Mouse (Mus musculus) hindbrain, embryonic 11.5 days (tissue): Measurements from ENCODE around the gene Hist2h3c1. TPM values are rescaled to one million over a fixed set of nuclear protein-coding genes. Genes with fewer than 3 reads are reported as not detected.

Experiments used
- ATAC-seq: fragments of 200-750 bp; cut with Nextera tagmentation; 2 replicates; pipeline ENCODE4 v1.8.0; 2017; ENCODE audit warnings: mild to moderate bottlenecking, moderate TSS enrichment, moderate library complexity; ENCODE audit not compliant: low FRiP score
- DNase-seq: peaks from one replicate; pipeline ENCODE4 v3.0.0-alpha.2; 2015; ENCODE audit warnings: low spot score
- H3K27ac ChIP-seq: fragments of 300-500 bp; sonication (generic); 2 replicates; pipeline ENCODE4 v1.5.1; 2014; ENCODE audit warnings: mild to moderate bottlenecking, low read depth, low read length
- H3K27me3 ChIP-seq: fragments of 300-500 bp; sonication (generic); 2 replicates; pipeline ENCODE4 v1.6.1; 2014; ENCODE audit warnings: mild to moderate bottlenecking, low read length, moderate library complexity, mixed read lengths; ENCODE audit not compliant: control insufficient read depth, insufficient read depth
- H3K36me3 ChIP-seq: fragments of 300-500 bp; sonication (generic); 2 replicates; pipeline ENCODE4 v1.6.1; 2014; ENCODE audit warnings: mild to moderate bottlenecking, low read length, moderate library complexity, mixed read lengths; ENCODE audit not compliant: control insufficient read depth, insufficient read depth
- H3K4me1 ChIP-seq: fragments of 300-500 bp; sonication (generic); replicated peaks from 2 replicates; pipeline ENCODE4 v1.6.1; 2014; ENCODE audit warnings: low read length, mixed read lengths; ENCODE audit not compliant: control insufficient read depth, insufficient read depth
- H3K4me2 ChIP-seq: fragments of 300-500 bp; sonication (generic); replicated peaks from 2 replicates; pipeline ENCODE4 v1.6.1; 2014; ENCODE audit warnings: mild to moderate bottlenecking, low read depth, low read length
- H3K4me3 ChIP-seq: fragments of 300-500 bp; sonication (generic); 2 replicates; pipeline ENCODE4 v1.5.1; 2014; ENCODE audit warnings: low read depth, low read length
- H3K9ac ChIP-seq: fragments of 300-500 bp; sonication (generic); 2 replicates; pipeline ENCODE4 v1.6.1; 2014; ENCODE audit warnings: low read depth, low read length
- H3K9me3 ChIP-seq: fragments of 300-500 bp; sonication (generic); 2 replicates; pipeline ENCODE4 v1.6.1; 2016; ENCODE audit warnings: low read length; ENCODE audit not compliant: control insufficient read depth
- WGBS: fragments of 180-500 bp; shearing (Covaris S2); extraction: QIAGEN DNeasy Blood & Tissue Kit; methylation state at CpG from one replicate; pipeline ENCODE4 v1.1.7; 2014; 5-methylcytosine and 5-hydroxymethylcytosine counted together
- polyA plus RNA-seq: library from polyadenylated mRNA; unstranded; fragments of >200 nt; fragmentation: Nextera tagmentation; extraction: Ambion mirVana; gene quantifications from 2 replicates; pipeline ENCODE4 v1.2.1, GENCODE M21; 2014

Gene Hist2h3c1
- polyA plus RNA-seq, 1 experiment from 2014 or later = 0.90 TPM

DNA sequence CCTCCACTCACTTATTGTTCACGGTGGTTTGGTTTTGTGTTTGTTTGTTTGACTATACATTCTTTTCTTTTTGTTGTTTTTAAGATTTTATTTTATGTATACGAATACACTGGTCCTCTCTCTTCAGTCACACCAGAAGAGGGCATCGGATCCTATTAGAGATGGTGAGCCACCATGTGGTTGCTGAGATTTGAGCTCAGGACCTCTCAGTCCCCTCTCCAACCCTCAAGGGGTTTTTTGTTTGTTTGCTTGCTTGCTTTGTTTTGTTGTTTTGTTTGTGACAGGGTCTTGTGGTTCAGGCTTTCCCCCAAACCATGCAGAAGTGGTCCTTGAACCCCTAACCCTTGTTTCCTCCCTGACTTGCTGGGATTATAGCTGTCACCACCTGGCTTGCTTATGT, 15.1 kb downstream of the Hist2h3c1 start:
- WGBS = 63% methylated on average over 3 of the region's 3 CpGs
- Histone ChIP-seq H3K36me3 (no peaks in the 10 kb centered on the region), H3K4me2 (peak overlapping the region; percentile 64), H3K4me3 (peak overlapping the region; percentile 57; the same call in 1 of the 2 replicates), H3K4me1 (peaks cover 3% of the 10 kb centered on the region; the same call in 1 of the 2 replicates), H3K9ac (peak overlapping the region; percentile 85), H3K9me3 (no peaks in the 10 kb centered on the region), H3K27me3 (no peaks in the 10 kb centered on the region), H3K27ac (peak overlapping the region; percentile 97)
- no peak for ATAC-seq
- DNase-seq = no peak

DNA sequence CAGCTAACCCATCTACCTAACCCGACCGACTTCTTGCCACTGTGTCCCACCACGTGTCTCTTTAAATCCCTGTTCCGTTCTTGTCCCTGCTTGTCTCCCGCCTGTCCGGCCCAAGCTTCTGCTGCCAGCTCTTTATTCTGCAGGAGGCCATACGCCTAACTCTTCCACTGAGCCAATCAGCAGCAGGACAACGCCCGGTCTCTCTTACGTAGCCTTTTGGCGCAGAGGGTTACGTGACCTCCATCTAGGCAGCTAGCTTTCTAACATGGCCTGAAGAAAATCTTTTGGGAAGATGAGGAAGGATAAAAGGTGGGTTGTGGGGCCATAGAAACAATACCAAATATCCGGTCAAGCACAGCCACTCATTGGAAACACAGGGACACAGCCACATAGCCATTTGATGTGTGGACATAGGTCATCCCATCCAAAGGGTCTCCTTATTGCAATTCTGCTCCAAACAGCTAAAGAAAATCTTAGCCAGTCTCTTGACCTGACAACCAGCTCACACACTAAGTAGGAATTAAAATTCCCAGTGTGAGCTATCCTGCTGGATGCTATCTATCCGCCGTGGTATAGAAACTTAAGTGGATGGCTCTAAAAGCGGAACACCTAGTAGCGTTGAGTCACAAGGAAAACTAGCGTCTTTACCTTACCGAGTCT, 15.9 kb downstream of the Hist2h3c1 start:
- Histone ChIP-seq H3K27ac (peak overlapping the region; percentile 97), H3K4me2 (peak overlapping the region; percentile 64), H3K9ac (peak overlapping the region; percentile 85), H3K36me3 (no peaks in the 10 kb centered on the region), H3K4me3 (peak overlapping the region; percentile 57), H3K9me3 (no peaks in the 10 kb centered on the region), H3K4me1 (peaks cover 3% of the 10 kb centered on the region; the same call in 1 of the 2 replicates), H3K27me3 (no peaks in the 10 kb centered on the region)
- ATAC-seq (peak; percentile 83), DNase-seq (peak; percentile 79)
- WGBS = 1% methylated on average over 19 of the region's 19 CpGs

DNA sequence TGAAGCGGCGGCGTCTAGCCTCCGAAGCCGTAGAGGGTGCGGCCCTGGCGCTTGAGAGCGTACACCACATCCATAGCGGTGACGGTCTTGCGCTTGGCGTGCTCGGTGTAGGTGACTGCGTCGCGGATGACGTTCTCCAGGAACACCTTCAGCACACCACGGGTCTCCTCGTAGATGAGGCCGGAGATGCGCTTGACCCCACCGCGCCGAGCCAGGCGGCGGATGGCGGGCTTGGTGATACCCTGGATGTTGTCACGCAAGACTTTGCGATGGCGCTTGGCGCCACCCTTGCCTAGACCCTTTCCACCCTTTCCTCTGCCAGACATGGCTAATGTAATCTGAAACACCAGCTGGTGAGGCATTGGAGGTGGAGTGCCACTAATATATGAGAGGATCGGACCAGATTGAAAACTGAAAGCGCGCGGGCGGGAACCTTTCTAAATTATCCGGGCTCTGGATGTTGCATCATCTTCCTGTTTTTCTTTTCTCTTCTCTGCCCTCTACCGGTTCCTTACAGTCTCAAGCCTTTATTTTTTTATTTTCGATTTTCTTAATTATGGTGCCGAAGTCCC, 16.6 kb downstream of the Hist2h3c1 start, which contains the start of gene Hist2h4:
Hist2h4 (minus strand) TSS at position 333 of the 572 bp plus-strand sequence.
- Histone ChIP-seq H3K9ac (peak within 1 kb of the TSS; percentile 85), H3K27me3 (no peaks in the 10 kb centered on the region), H3K4me3 (peak within 1 kb of the TSS; percentile 57), H3K4me1 (peaks cover 4% of the 10 kb centered on the region; the same call in 1 of the 2 replicates), H3K36me3 (no peaks in the 10 kb centered on the region), H3K9me3 (no peaks in the 10 kb centered on the region), H3K4me2 (peak within 1 kb of the TSS; percentile 64), H3K27ac (peak within 1 kb of the TSS; percentile 97)
- peak; percentile 94 for DNase-seq
- 0% methylated on average over 39 of the region's 40 CpGs for WGBS
- peak; percentile 89 for ATAC-seq

DNA sequence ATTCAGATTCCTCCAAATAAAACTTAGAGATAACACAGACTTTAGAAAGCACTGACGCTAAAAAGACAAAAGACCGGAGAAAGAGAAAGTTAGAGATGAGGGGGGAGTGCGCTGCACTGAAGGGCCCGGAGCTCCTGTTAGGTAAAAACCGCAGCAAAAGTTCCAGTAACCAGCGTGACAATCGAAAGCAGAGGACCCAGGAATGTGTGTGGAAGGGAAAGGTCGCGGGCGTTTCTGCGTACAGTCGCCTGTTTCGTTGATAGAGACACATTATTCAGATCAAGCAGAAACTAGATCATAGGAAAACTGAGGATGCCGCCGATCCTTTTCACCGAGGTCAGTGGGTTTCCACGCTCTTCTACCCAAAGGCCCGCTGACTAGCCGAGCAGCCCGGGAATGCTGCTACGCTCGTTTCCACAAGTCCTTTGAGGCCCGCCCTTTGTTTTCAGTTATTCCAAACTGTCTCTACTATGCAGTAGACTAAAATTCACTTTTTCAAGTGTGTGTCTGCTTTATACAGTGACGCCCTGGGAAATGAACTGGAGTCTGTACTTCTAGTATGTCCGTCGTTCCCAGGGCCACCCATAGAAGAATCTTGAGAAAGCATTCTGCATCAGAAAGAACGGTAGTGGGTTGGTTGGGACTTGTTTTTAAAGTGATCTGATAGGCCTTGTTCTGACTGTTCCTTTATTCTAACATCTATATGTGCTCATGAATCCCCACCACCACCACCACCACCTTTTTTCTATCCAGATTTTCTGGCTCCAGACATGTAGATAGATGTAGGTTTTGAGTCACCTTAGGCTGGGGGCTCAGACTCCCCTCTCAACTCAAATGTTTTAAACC, 17.3 kb downstream of the Hist2h3c1 start:
- H3K36me3 ChIP-seq = no peaks in the 10 kb centered on the region
- H3K9me3 ChIP-seq = no peaks in the 10 kb centered on the region
- peaks cover 5% of the 10 kb centered on the region; the same call in 1 of the 2 replicates for H3K4me1 ChIP-seq
- WGBS = 7% methylated on average over 27 of the region's 27 CpGs
- peak overlapping the region; percentile 97 for H3K27ac ChIP-seq
- H3K27me3 ChIP-seq = no peaks in the 10 kb centered on the region
- H3K4me2 ChIP-seq = peak overlapping the region; percentile 64
- peak; percentile 67 for DNase-seq
- H3K4me3 ChIP-seq = peak overlapping the region; percentile 57
- peak; percentile 28; the same call in 1 of the 2 replicates for ATAC-seq
- peak overlapping the region; percentile 85 for H3K9ac ChIP-seq

DNA sequence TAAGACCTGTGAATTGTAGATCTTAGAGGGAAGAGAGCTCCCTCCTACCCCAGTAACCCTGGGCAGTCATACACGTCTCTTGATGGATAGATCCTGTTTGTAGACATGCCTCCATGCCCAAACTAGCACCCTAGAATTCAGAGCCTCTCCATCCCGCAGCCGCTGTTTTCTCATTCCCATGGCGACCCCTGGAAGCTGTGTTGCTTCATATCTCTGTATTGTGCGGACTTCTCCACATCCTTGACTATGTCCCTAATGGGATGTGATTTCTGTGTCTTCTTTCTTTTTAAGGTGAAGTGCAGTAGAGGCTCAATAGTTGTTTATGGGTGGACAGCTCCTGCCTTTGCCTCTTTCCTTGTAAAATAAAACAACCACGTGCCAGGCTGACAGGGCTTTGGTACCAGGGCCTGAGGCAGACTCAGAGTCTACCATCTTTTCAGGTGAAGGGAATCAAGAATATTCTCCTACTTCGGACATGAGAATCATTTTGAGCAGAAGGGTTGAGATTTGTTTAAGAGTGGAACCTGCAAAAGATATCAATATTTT, 18.0 kb downstream of the Hist2h3c1 start:
- Histone ChIP-seq H3K27me3 (no peaks in the 10 kb centered on the region), H3K27ac (peak overlapping the region; percentile 97), H3K4me3 (no peak overlapping the region), H3K36me3 (no peaks in the 10 kb centered on the region), H3K9me3 (no peaks in the 10 kb centered on the region), H3K4me2 (peak overlapping the region; percentile 64; the same call in 1 of the 2 replicates), H3K9ac (peak overlapping the region; percentile 8; the same call in 1 of the 2 replicates), H3K4me1 (peaks cover 5% of the 10 kb centered on the region; the same call in 1 of the 2 replicates)
- WGBS = 69% methylated on average over 7 of the region's 7 CpGs
- no peak for DNase-seq
- ATAC-seq = no peak

DNA sequence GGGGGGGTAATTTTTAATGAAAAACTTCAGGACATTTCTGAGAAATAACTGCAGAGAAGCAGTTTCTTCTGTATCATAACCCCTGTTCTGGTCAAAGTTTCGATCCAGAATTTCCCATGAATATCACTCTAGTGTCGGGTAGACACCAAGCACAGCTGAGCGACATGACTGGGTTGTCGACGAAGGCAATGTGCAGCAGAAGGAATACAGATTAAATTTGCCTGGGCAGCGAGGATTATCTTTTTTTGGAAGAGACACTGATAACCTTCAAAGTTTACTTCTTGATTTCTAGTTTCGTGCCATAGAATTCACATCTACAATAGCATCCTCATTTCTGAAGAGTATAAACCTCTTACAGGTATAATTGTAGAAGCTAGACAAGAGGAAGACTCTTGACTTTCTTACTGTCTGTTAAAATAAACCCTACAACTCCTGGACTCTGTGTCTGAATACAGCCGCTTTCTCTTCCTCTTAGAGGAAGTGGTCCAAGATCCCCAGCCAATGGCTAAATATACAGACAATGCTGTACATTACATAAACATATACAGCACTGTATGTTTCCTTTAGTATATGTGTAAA, 19.7 kb downstream of the Hist2h3c1 start:
- Histone ChIP-seq H3K9ac (no peak overlapping the region), H3K27me3 (no peaks in the 10 kb centered on the region), H3K9me3 (no peaks in the 10 kb centered on the region), H3K4me2 (no peak overlapping the region), H3K4me3 (no peak overlapping the region), H3K36me3 (no peaks in the 10 kb centered on the region), H3K27ac (no peak overlapping the region), H3K4me1 (peaks cover 5% of the 10 kb centered on the region; the same call in 1 of the 2 replicates)
- DNase-seq (no peak), ATAC-seq (no peak)
- 91% methylated on average over 8 of the region's 8 CpGs for WGBS

DNA sequence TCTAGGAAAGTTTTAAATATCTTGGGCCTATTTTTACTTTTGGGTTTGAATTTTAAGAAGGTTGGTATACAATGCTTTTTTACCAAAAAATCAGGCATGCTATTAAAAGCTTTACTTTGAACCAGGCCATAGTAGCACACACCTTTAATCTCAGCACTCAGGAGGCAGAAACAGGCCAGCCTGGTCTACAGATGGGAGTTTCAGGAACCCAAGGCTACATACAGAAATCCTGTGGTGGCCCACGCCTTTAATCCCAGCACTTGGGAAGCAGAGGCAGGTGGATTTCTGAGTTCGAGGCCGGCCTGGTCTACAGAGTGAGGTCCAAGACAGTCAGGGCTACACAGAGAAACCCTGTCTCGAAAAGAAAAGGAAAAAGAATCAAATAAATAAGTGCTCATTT, 21.1 kb downstream of the Hist2h3c1 start:
- Histone ChIP-seq H3K36me3 (no peaks in the 10 kb centered on the region), H3K4me2 (no peak overlapping the region), H3K9ac (no peak overlapping the region), H3K27ac (peak overlapping the region; percentile 85), H3K9me3 (no peaks in the 10 kb centered on the region), H3K4me3 (no peak overlapping the region), H3K27me3 (no peaks in the 10 kb centered on the region), H3K4me1 (0 out of 2 replicates have a peak, but pooled peaks cover 2% of the 10 kb centered on the region)
- 83% methylated on average over 4 of the region's 4 CpGs for WGBS
- DNase-seq (no peak), ATAC-seq (no peak)
